Mouse (Mus musculus) G1E-ER4 (cell line): ENCODE data around the gene 1110002E22Rik. TPM values are rescaled to one million over a fixed set of nuclear protein-coding genes. Genes with fewer than 3 reads are reported as not detected.

Experiments used
- GATA1 ChIP-seq: IDR thresholded peaks from one replicate; pipeline ENCODE4 v1.8.0; 2012; ENCODE audit warnings: low read length, inconsistent platforms
- polyA plus RNA-seq: library from polyadenylated mRNA; stranded (reverse); fragments of >175 nt; gene quantifications from 2 replicates; pipeline ENCODE4 v1.2.3, GENCODE M21; 2012

Gene 1110002E22Rik
- polyA plus RNA-seq, 1 experiment: 0.11 TPM

- TF ChIP-seq GATA1: no peak
Observed at GRCm38 (mm10) chr3:138056976-138057375, 7.9 kb upstream of the 1110002E22Rik start.

GRCm38 (mm10) chr3:138058226-138058625, 6.6 kb upstream of the 1110002E22Rik start:
- TF ChIP-seq GATA1: no peak

GRCm38 (mm10) chr3:138060429-138060828, 4.4 kb upstream of the 1110002E22Rik start:
- TF ChIP-seq GATA1: no peak

DNA sequence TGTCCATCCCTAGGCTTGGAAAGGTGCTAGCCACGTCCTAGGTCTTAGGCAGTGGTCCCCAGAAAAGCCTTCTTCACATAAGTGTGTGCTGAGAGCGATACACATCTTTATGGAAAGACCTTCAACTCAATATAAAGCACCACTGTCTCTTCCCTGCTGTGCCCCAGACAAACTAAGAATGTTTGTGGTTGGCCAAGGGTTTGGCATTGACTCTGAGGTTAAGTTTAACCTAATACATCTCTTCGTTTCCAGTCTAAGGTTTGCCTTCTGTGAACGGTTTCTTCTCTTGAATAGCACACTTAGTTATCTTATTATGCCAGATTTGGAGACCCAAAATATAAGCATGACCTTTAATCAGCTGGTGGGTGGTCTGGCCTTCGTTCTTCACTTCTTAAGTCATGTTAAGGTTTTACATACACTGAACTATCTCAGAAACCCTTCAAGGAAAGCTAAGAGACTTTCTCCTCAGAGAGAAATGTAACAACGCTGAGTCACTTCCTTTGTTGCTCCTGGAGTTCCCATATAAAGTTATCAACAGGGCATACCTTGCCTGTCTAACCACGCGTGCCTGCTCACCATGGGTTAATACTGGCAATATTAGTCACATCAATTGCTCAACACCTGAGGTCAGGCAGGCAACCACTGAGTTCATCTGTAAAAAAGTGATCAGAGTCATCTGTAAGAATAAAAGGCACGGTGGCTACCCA, 3.5 kb upstream of the 1110002E22Rik start:
- no peak for TF ChIP-seq GATA1

- no peak for TF ChIP-seq GATA1
Observed at GRCm38 (mm10) chr3:138062673-138063072, 2.2 kb upstream of the 1110002E22Rik start.

GRCm38 (mm10) chr3:138063731-138064329, 1.0 kb upstream of the 1110002E22Rik start:
- no peak for TF ChIP-seq GATA1

- TF ChIP-seq GATA1: no peak
Observed at GRCm38 (mm10) chr3:138065930-138066329, 1.1 kb downstream of the 1110002E22Rik start.

- no peak for TF ChIP-seq GATA1
Observed at GRCm38 (mm10) chr3:138066348-138066856, 1.6 kb downstream of the 1110002E22Rik start.

GRCm38 (mm10) chr3:138067288-138067687, 2.4 kb downstream of the 1110002E22Rik start, which contains the start of gene Gm5105:
TSS of gene Gm5105 (minus strand) at chr3:138067388.
- no peak for TF ChIP-seq GATA1

- no peak for TF ChIP-seq GATA1
Observed at GRCm38 (mm10) chr3:138068103-138068502, 3.3 kb downstream of the 1110002E22Rik start.

- no peak for TF ChIP-seq GATA1
Observed at GRCm38 (mm10) chr3:138069756-138070511, 5.1 kb downstream of the 1110002E22Rik start.

DNA sequence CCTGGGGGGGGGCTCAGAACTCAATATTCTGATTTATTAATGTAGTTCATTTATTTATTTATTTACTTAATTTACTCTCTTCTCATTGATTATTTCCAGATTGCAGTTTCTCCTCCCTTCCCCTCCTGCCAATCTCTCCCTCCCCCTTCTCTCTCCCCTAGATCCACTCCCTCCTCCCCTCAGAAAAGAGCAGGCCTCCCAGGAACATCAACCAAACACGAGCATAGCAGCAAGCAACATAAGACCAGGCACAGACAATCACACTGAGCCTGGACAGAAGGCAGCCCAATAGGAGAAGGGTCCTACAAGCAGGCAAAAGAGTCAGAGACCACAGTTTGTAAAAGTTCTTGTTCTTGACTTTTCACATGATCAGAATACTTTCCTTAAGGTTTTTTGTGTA, 6.2 kb downstream of the 1110002E22Rik start:
- no peak for TF ChIP-seq GATA1

DNA sequence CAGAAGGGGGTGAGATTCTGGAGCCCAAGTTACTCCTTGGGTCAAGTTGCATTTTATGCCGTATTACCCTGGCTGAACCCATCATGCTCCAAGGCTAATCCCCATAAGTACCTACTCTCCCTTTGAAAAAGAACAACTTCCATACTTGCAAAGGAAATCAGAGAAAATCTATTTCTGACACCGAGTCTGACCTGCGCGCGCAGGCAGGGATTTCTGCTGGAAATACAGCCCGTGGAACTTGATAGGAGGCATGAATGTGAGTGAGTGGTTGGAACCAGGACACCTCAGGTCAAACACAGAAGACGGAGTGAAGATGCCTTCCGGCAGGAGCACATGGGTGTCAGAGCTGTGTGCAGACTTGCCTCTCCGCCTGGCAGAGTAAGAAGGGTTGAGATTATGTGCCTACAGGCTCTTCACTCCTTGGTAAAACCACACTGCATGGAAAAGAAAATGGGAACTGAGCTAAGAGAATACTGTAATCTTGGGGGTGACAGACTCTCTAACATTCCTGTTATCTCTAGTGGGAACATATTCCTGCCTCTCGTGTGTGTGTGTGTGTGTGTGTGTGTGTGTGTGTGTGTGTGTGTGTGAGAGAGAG, 6.7 kb downstream of the 1110002E22Rik start:
- no peak for TF ChIP-seq GATA1

GRCm38 (mm10) chr3:138074214-138074613, 9.4 kb downstream of the 1110002E22Rik start:
- no peak for TF ChIP-seq GATA1

DNA sequence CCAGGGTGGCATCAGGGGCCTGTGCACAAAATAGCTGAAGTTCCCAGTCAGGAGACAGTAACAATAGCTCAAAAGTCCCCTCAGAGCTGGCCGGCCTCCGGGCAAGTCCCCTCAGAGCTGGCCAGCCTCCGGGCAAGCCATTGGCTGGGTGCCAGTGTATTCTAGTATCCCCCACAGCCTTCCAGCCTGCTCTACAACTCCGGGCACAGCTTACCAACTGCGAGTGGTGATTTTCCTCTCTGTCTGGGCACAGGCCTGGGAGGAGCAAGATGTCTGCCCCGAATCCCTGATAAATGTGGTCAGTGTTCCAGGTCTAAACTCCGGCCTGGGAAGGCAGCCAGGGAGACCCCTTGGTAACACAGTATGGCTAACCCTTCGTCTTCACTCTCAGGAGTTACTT, 10.4 kb downstream of the 1110002E22Rik start:
- TF ChIP-seq GATA1: no peak
